Mouse (Mus musculus): ENCODE data around the gene BC037034.

Gene BC037034

GRCm38 (mm10) chr5:138263260-138264206, at the start of gene BC037034:
Gene BC037034 (minus strand): TSS chr5:138264033.
- DNase-seq = peak; percentile 92

GRCm38 (mm10) chr5:138312795-138313194, 49.0 kb upstream of the BC037034 start:
- no peak for DNase-seq

- DNase-seq = no peak
Measured at GRCm38 (mm10) chr5:138299613-138300012, 35.8 kb upstream of the BC037034 start.

DNA sequence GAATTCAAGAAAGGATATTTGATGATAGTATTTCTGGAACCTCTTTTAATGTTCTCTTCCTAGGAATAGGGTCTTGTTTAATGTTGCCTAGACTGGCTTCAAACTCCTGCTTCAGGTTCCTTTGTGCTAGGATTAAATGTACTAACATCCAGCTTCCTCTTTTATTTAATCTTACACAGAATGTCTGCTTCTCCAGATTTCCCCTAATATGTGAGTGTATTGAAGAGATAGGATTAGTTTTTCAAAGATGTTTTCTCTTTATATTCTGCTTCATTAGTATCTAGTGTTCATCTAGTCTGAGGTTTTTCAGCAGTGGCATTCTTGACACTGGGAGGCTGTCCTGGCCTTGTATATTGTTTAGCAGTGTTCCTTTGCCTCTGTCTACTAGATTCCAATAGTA, 30.3 kb upstream of the BC037034 start:
- no peak for DNase-seq

DNA sequence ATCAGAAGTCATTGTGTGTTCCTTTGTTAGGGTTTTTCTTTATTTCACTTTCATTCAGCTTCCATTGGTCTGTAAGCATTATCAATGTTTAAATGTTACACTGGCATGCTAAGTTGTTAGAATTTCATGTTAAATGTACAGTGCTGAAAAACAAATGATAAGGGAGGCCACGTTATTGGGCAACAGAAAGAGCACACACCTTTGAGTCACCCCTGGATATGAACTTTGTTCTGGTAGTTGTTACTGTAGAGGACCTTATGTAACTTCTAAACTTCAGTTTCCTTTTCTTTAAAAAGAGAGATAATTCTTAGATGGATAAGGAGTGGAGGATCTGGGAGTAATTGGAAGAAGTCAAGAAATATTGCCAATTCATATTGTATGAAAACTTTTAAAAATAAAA, 27.8 kb upstream of the BC037034 start:
- no peak for DNase-seq

GRCm38 (mm10) chr5:138287861-138288260, 24.0 kb upstream of the BC037034 start:
- no peak for DNase-seq

- no peak for DNase-seq
Measured at GRCm38 (mm10) chr5:138283540-138283939, 19.7 kb upstream of the BC037034 start.

DNA sequence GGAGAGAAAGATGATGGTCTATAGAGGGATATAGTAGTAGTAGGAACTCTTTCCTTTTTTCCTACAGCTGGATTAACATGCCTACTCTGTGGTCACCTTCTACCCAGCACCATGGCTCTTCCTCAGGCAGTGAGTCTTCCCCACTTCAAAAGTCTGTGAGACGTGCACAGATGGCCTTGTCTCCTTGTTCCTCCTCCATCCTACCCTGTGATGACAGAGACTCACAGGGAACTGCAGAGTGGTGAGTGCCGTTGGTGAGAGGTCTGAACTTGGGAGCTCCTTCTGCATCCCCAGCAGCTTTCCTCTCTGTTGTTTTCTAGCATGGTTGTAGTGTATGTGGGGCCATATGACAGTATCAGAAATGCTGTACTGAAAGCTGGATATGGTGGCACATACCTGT, 18.0 kb upstream of the BC037034 start:
- DNase-seq = no peak

DNA sequence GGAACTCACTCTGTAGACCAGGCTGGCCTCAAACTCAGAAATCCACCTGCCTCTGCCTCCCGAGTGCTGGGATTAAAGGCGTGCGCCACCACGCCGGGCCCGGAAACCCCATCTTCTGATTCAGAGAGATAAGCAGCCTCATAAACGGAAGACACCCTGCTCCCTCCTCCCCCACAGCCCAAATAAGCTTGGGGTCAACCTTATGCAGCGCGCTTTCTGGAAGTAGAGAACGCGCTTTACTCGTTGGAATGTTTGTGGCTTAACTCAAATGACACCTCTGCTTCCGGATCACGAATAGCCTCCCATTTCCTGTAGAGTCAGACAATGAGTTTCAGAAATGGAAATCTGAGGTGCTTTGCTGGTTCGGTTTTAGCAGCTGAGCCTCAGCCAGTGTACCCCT, 17.0 kb upstream of the BC037034 start:
- DNase-seq = no peak

DNA sequence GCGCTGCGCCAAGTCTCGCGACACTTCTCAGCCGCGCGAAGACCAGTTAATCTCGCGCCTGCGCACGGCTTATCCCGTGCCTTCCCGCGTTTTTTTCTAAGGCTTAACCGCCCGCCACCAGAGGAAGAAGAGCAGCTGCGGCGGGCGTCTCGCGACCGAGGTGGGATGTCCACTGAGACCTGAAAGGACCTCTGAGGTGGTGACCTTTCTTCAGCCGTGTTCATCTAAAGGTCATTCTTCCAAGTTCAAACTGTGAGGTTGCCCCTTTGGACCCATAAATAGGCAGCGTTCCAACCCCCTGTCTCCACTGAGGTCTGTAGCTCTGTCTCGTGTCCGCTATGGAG, 16.6 kb upstream of the BC037034 start:
- no peak for DNase-seq

- peak; percentile 58 for DNase-seq
Measured at GRCm38 (mm10) chr5:138279585-138280424, 16.0 kb upstream of the BC037034 start, which contains the start of the genes Gm43720, Gpc2 and Stag3. Gene Gm43720 (minus strand): TSS chr5:138279958. Gene Gpc2 (minus strand): TSS chr5:138280005. Gene Stag3 (plus strand): TSS chr5:138280240.

- DNase-seq = no peak
Measured at GRCm38 (mm10) chr5:138277994-138278393, 14.2 kb upstream of the BC037034 start.

DNA sequence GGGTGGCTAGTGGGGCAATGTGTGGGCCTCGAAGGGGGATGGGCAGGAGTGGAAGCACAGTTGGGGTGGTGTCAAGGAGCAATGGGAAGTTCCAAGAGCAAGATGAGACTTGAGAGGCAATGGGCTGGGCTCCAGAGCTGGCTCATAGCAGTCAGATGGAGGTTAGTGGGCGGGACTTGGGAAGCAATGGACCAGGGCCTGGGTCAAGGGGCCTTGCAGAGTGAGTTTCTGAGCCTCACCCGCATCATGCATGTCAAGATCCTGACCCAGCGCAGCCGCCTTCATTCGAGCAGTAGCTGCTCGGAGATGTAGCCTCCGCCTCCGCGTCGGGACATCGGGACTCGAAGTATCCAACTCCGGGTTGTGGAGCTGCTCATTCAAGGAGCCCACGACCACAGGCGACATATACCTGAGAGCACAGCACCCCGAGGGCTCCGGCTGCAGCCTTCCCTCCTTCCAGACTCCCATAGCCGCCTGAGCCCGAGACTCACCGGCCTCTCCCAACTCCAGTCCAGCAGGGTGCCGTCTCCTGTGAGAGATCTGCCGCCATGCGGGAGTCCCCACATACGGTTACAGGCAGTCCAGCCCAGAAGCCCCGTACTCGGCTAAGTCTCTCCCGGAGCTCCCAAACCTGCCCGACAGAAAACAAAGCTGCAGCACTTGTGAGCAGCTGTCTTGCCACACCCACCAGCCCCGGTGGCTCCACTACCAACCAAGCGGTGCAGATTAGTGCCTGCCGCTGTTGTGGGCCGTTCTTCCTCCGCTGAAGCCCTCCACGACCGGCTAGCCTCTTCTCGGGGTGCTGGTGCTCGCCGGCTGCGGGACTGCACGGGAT, 11.6 kb upstream of the BC037034 start:
- no peak for DNase-seq

GRCm38 (mm10) chr5:138274186-138274585, 10.4 kb upstream of the BC037034 start:
- no peak for DNase-seq

GRCm38 (mm10) chr5:138272409-138272923, 8.6 kb upstream of the BC037034 start, which contains the start of gene Gal3st4:
Gene Gal3st4 (minus strand): TSS chr5:138272840.
- no peak for DNase-seq

DNA sequence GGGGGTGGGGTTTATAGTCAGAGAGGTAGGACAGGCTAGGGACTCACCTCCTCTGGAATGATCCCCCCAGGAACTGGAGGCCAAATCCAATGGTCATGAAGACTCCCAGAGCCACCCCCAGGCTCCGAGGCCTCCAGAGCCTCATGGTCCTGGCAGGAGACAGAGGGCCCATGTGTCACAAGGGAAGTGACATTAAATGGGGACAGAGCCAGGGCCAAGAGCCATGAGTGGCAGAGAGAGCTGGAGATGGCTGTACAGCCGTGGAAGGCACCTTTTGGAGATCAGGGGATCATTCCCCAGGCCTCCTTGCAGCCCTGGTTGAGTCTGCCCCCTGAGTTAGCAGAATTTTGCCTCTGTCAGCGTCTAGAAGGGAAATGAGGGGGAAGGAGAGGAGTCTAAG, 7.4 kb upstream of the BC037034 start:
- no peak for DNase-seq

DNA sequence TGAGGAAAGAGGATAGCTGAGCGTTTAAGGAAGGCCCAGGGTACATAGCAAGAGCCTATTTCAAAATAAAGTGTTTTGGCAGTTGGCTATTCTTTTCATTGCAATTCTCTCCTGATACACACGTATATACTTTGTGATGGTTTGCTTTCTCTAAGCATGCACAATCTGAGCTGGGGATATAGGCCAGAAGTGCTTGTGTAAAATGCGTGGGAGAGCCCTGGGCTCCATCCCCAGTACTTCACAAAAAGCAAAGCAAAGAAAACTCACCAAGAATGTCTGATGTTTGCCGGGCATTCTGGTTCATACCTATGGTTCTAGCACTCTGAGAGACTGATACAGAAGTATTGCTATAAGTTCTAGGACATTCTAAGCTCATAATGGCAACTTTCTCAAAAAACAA, 5.1 kb upstream of the BC037034 start:
- no peak for DNase-seq

DNA sequence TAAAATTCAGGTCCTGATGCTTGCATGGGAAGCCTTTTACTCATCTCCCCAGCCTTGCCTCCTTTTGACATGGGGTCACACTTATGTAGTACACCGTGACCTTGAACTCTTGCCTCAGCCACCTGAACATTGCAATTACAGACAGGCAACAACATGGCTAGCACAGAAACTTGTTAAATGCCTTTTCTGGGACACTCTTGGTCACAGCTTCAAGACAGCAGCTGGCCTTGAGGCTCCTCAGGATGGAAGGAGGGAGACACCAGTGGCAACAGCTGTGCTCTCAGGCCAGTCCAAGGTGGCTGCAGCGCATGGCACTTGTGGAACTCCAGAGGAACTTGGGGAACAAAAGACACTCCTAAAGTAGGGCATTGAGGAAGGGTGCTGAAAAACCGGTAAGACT, 3.3 kb upstream of the BC037034 start:
- DNase-seq = no peak

- no peak for DNase-seq
Measured at GRCm38 (mm10) chr5:138265712-138266111, 1.9 kb upstream of the BC037034 start.

DNA sequence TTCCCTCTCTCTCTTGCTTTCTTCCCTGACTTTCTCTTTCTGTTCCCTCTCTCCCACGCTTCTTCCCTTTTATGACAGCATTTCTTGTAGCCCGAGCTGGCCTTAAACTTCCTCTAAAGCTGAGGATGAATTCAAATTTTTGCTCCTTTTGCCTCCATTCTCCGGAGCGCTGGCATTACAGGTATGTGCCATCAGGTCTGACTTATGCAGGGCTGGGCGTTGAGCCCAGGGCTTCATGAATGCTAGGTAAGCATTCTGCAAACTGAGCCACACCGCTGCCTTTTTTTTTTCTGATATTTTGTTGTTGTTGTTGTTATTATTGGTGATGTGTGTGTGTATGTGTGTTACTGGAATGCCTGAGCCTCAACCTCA, 360 bp upstream of the BC037034 start:
- DNase-seq = peak; percentile 34

DNA sequence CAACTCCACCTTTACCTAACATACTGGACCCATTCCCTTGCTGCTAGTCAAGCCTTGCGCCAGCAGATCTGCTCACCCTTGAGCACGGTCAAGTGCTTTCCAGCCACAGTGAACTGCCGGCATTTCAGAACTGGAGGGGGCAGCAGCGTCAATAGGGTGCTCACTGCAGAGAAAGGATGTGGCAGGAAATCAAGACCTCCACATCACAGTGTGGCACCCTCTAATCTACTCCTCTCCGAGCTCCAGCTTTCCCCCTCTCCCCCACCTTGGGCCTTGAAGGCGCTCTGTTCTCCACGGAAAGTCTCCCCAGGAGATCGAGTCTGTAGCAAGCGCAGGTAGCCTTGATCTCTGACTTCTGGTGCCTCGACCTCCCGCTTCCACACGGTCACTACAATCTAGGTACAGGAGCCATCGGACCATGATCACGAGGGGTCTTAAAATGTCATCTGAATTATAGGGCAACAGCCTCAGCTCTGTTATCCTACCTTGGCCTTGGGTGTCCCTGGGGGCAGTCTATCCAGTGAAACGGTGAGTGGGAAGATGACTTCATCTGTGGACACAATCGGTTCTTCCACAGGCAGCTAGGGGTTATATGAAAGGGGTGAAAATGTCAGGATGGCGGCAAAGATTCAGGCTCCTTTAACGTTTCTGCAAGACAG, 1.1 kb downstream of the BC037034 start:
- DNase-seq = peak; percentile 25

DNA sequence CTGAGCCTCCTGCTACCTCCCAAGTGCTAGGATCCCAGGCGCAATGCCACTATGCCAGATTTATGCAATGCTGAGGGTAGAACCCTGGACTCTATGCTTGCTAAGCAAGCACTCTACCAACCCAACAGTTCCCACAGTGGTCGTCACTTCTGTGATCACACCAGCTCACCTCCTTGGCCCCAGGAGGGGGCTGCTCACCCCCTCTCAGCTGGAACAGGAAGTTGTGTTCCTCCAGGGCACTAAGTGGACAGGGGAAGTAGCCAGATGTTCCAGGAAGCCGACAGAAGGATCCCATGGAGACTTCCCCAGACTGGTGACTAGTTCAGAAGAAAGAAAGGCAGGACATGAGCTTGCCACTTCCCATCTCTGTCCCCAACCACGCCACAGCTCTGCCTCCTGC, 1.8 kb downstream of the BC037034 start:
- DNase-seq = no peak

Data from cerebellum, adult 9-11 months (tissue).